Mouse (Mus musculus) liver, postnatal 0 days (tissue): Measurements from ENCODE around the gene Foxl1. TPM values are rescaled to one million over a fixed set of nuclear protein-coding genes. Genes with fewer than 3 reads are reported as not detected.

ENCODE experiments used
- ATAC-seq: fragments of 200-750 bp; cut with Nextera tagmentation; 2 replicates; pipeline ENCODE4 v1.8.0; 2017; ENCODE audit warnings: mild to moderate bottlenecking, moderate library complexity
- DNase-seq: peaks from one replicate; pipeline ENCODE4 v3.0.0-alpha.2; 2016
- H3K27ac ChIP-seq: fragments of 300-500 bp; sonication (generic); 2 replicates; pipeline ENCODE4 v1.5.1; 2014; ENCODE audit warnings: antibody characterized with exemption, moderate library complexity, mild to moderate bottlenecking, low read depth
- H3K27me3 ChIP-seq: fragments of 300-500 bp; sonication (generic); 2 replicates; pipeline ENCODE4 v1.6.1; 2014; ENCODE audit warnings: low read length, control low read depth, mixed read lengths; ENCODE audit not compliant: insufficient read depth
- H3K36me3 ChIP-seq: fragments of 300-500 bp; sonication (generic); replicated peaks from 2 replicates; pipeline ENCODE4 v1.6.1; 2014; ENCODE audit warnings: mild to moderate bottlenecking, control low read depth, low read length, moderate library complexity, mixed read lengths; ENCODE audit not compliant: insufficient read depth
- H3K4me1 ChIP-seq: fragments of 300-500 bp; sonication (generic); 2 replicates; pipeline ENCODE4 v1.6.1; 2014; ENCODE audit warnings: antibody characterized with exemption, mild to moderate bottlenecking, control low read depth; ENCODE audit not compliant: insufficient read depth
- H3K4me2 ChIP-seq: fragments of 300-500 bp; sonication (generic); 2 replicates; pipeline ENCODE4 v1.6.1; 2014; ENCODE audit warnings: low read depth, mild to moderate bottlenecking, low read length, moderate library complexity, mixed read lengths
- H3K4me3 ChIP-seq: fragments of 300-500 bp; sonication (generic); 2 replicates; pipeline ENCODE4 v1.5.1; 2014; ENCODE audit warnings: low read depth, low read length
- H3K9ac ChIP-seq: fragments of 300-500 bp; sonication (generic); replicated peaks from 2 replicates; pipeline ENCODE4 v1.6.1; 2014; ENCODE audit warnings: mild to moderate bottlenecking, moderate library complexity
- H3K9me3 ChIP-seq: fragments of 300-500 bp; sonication (generic); 2 replicates; pipeline ENCODE4 v1.6.1; 2016; ENCODE audit warnings: mild to moderate bottlenecking, control low read depth, low read length, mixed read lengths
- CTCF ChIP-seq: sonication (generic); IDR thresholded peaks from 2 replicates; pipeline ENCODE4 v1.5.1; 2016; ENCODE audit warnings: antibody characterized with exemption, low read depth
- EP300 ChIP-seq: IDR thresholded peaks from 2 replicates; pipeline ENCODE4 v1.6.1; 2016; ENCODE audit warnings: antibody characterized with exemption, low read depth, mild to moderate bottlenecking
- WGBS: fragments of 180-500 bp; shearing (Covaris S2); extraction: QIAGEN DNeasy Blood & Tissue Kit; methylation state at CpG from one replicate; pipeline ENCODE4 v1.1.7; 2014; ENCODE audit not compliant: insufficient replicate concordance; 5-methylcytosine and 5-hydroxymethylcytosine counted together
- polyA plus RNA-seq: library from polyadenylated mRNA; unstranded; fragments of >200 nt; fragmentation: Nextera tagmentation; extraction: Ambion mirVana; gene quantifications from 2 replicates; pipeline ENCODE4 v1.2.1, GENCODE M21; 2015

The Foxl1 gene
- polyA plus RNA-seq, 1 experiment from 2014 or later: not detected

DNA sequence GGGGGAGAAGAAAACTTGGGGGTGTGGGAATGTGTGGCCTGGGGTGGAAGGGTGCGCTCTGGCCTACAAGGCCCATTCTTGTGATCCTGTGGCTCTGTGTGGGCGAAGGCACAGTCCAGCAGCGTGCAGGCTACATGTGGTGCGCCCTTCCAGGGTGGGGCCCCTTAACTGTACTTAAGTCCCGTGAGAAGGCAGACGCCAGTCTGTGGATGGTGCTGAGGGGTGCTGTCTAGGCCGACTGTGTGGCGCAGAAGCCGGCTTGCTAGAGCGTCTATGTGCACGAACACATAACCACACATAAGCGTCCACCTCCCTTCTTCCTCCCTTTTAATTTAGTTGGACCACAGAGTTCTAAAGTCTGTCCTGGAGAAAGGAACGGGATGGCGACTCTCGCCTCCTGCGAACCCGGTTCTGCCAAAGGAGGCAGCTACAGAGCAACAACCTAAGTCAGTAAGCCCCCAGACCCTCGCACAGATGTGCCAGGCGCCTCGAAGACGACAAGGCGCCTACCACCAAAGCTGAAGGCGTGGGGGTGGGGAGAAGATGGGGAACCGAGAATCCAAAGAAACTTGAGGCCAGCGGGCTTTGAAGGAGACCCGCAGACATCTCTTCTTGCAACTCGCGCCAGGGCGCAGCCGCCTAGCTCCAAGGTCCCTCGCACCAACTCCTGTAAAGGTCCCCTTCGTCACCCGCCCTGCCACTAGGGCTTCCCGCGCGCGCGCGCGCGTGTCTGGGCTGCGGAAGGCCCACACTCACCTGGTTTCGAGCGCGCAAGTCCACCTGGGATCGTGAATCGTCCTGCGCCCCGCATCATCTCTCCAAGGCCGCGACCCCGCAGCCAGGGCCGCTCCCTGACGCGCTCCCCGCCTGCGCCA, 45.3 kb upstream of the Foxl1 start:
- Histone ChIP-seq H3K4me3 (peak overlapping the region; percentile 49), H3K9ac (peak overlapping the region; percentile 31; the same call in 1 of the 2 replicates), H3K4me2 (peak overlapping the region; percentile 78), H3K4me1 (no peaks in the 10 kb centered on the region), H3K36me3 (no peaks in the 10 kb centered on the region), H3K27me3 (peaks cover 97% of the 10 kb centered on the region), H3K27ac (0 out of 2 replicates have a peak overlapping the region, but pooled peaks have one; percentile 1), H3K9me3 (no peaks in the 10 kb centered on the region)
- TF ChIP-seq EP300 (no peak), CTCF (no peak)
- DNase-seq: no peak
- 2% methylated on average over 53 of the region's 57 CpGs for WGBS
- no peak for ATAC-seq

DNA sequence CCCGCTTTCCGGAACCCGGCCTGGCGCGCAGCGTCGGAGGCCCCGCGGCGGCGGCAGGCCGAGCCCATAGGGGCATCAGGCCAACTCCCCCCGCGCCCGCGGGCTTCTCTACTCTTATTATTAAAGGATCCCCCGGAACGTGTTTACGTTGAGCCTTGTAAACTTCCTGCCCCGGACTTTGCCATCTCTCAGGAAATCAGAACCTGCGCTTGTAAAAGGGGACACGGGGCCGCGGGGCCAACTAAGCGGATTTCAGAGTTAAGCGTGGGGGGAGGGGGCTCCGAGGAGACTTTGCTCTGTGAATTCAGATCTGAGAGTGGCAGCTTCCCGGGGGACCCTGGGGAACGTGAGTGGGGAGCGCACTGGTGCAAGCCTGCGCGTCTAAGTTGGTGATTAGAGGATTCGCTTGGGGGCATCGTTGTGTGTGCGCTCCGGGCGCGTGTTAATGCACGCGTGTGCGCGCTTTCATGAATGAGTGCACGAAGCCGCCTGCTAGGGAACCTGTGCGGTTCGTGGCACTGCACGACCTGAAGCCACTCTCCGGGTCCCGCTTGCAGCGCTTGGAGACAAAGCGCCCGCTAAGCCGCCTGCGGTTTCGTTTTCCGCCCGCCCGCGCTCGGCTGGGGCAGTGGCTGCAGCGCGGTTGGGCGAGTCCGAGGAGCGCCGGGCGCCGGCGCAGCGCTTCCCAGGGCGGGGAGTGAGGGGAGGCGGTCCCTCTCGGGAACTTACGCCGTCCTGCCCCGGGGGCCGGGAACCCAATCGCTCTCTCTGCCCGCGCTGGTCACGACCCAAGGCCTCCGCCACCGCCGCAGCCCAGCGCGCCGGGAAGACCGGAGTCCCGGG, 44.4 kb upstream of the Foxl1 start:
- no peaks in the 10 kb centered on the region for H3K4me1 ChIP-seq
- peak overlapping the region; percentile 78 for H3K4me2 ChIP-seq
- no peak for TF ChIP-seq CTCF
- TF ChIP-seq EP300: no peak
- peak overlapping the region; percentile 49 for H3K4me3 ChIP-seq
- no peaks in the 10 kb centered on the region for H3K36me3 ChIP-seq
- H3K27ac ChIP-seq: peak overlapping the region; percentile 66
- ATAC-seq (peak; percentile 57; the same call in 1 of the 2 replicates), DNase-seq (peak; percentile 58)
- no peaks in the 10 kb centered on the region for H3K9me3 ChIP-seq
- WGBS: 1% methylated on average over 77 of the region's 89 CpGs
- H3K27me3 ChIP-seq: peaks cover 98% of the 10 kb centered on the region
- no peak overlapping the region for H3K9ac ChIP-seq

DNA sequence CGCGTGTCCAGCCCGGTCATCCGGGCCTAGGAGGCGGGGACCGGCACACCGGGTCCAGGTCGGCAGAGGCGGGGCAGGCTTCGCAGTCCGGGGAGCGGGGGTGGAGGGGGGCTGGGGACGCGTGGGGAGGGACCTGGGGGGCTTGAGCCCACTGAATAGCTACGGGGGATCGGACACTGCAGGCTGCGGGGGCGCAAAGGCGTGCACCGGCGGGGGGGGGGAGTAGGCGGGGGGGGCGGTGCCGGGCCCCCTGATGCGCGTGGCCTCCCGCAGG, 43.9 kb upstream of the Foxl1 start:
- ATAC-seq (peak; percentile 8; the same call in 1 of the 2 replicates), DNase-seq (no peak)
- H3K4me2 ChIP-seq: peak overlapping the region; percentile 78
- peak overlapping the region; percentile 34; the same call in 1 of the 2 replicates for H3K27ac ChIP-seq
- TF ChIP-seq EP300 (no peak), CTCF (no peak)
- H3K36me3 ChIP-seq: no peaks in the 10 kb centered on the region
- H3K4me3 ChIP-seq: peak overlapping the region; percentile 49
- H3K9ac ChIP-seq: no peak overlapping the region
- H3K27me3 ChIP-seq: peaks cover 99% of the 10 kb centered on the region
- 0% methylated on average over 10 of the region's 27 CpGs for WGBS
- no peaks in the 10 kb centered on the region for H3K4me1 ChIP-seq
- H3K9me3 ChIP-seq: no peaks in the 10 kb centered on the region

DNA sequence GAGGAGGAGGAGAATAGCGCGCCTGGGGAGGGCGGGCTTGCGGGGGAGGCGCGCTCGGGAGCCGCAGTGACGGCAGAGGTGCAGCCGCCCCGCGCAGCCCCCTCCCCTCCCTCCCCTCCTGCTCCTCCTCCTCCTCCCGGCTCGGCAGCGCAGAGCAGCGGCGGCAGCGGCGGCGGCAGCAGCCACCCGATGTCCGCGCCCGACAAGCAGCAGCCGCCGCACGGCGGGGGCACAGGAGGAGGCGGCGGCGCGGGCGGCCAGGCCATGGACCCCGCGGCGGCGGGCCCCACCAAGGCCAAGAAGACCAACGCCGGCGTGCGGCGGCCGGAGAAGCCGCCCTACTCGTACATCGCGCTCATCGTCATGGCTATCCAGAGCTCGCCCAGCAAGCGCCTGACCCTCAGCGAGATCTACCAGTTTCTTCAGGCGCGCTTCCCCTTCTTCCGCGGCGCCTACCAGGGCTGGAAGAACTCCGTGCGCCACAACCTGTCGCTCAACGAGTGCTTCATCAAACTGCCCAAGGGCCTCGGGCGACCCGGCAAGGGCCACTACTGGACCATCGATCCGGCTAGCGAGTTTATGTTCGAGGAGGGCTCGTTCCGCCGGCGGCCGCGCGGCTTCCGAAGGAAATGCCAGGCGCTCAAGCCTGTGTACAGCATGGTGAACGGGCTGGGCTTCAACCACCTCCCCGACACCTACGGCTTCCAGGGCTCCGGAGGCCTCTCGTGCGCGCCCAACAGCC, 43.4 kb upstream of the Foxl1 start, which contains the start of gene Foxf1:
TSS of gene Foxf1 (plus strand) at position 177 of the 742 bp plus-strand sequence.
- no peaks in the 10 kb centered on the region for H3K36me3 ChIP-seq
- no peak for DNase-seq
- no peak for ATAC-seq
- H3K9me3 ChIP-seq: no peaks in the 10 kb centered on the region
- peak within 1 kb of the TSS; percentile 49 for H3K4me3 ChIP-seq
- H3K27me3 ChIP-seq: peaks cover 99% of the 10 kb centered on the region
- TF ChIP-seq CTCF (no peak), EP300 (no peak)
- under 1% methylated on average over 63 of the region's 83 CpGs for WGBS
- H3K4me1 ChIP-seq: no peaks in the 10 kb centered on the region
- H3K27ac ChIP-seq: peak within 1 kb of the TSS; percentile 66
- peak within 1 kb of the TSS; percentile 4 for H3K9ac ChIP-seq
- peak within 1 kb of the TSS; percentile 78 for H3K4me2 ChIP-seq

DNA sequence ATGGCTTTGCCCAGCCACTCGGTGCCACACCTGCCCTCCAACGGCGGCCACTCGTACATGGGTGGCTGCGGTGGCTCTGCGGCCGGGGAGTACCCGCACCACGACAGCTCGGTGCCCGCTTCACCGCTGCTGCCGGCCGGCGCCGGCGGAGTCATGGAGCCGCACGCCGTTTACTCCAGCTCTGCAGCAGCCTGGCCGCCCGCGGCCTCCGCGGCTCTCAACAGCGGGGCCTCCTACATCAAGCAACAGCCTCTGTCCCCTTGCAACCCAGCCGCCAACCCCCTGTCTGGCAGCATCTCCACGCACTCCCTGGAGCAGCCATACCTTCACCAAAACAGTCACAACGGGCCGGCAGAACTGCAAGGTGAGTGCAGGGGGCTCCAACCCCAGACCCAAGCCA, 42.7 kb upstream of the Foxl1 start:
- Histone ChIP-seq H3K36me3 (no peaks in the 10 kb centered on the region), H3K27ac (no peak overlapping the region), H3K4me2 (peak overlapping the region; percentile 18; the same call in 1 of the 2 replicates), H3K27me3 (peaks cover 99% of the 10 kb centered on the region), H3K4me3 (peak overlapping the region; percentile 49), H3K9ac (peak overlapping the region; percentile 4), H3K9me3 (no peaks in the 10 kb centered on the region), H3K4me1 (no peaks in the 10 kb centered on the region)
- 7% methylated on average over 30 of the region's 30 CpGs for WGBS
- DNase-seq: no peak
- TF ChIP-seq EP300 (no peak), CTCF (no peak)
- ATAC-seq: no peak
